Mouse (Mus musculus) spleen, adult 2 months (tissue): ENCODE results near the gene Mlxipl. TPM values are rescaled to one million over a fixed set of nuclear protein-coding genes. Genes with fewer than 3 reads are reported as not detected.
A peak's percentile ranks its signal among the peaks of the same experiment; 100 is the strongest.
"Not testable (repeated sequence)": the region's sequence is repeated elsewhere in the genome, so short reads cannot be mapped to it uniquely, and the experiment has no call there.

Experiments used
- DNase-seq, 2 experiments: peaks; one replicate each; pipeline versions ENCODE4 v3.0.0 to v3.0.0-alpha.2; 2012 to 2021; ENCODE audit warnings: low spot score in 2 of 2, low read depth in 1 of 2
- H3K27ac ChIP-seq: fragments of 200-500 bp; 2 replicates; pipeline ENCODE4 v1.5.1; 2012; ENCODE audit warnings: low read length, inconsistent platforms; ENCODE audit not compliant: insufficient read depth
- H3K27me3 ChIP-seq: fragments of 200-500 bp; 2 replicates; pipeline ENCODE4 v1.6.1; 2012; ENCODE audit warnings: mild to moderate bottlenecking, moderate library complexity, low read length, inconsistent platforms; ENCODE audit not compliant: control insufficient read depth, insufficient read depth
- H3K36me3 ChIP-seq: fragments of 200-500 bp; 2 replicates; pipeline ENCODE4 v1.6.1; 2012; ENCODE audit warnings: mild to moderate bottlenecking, low read length, inconsistent platforms; ENCODE audit not compliant: control insufficient read depth, insufficient read depth
- H3K4me1 ChIP-seq: fragments of 200-500 bp; 2 replicates; pipeline ENCODE4 v1.6.1; 2011; ENCODE audit warnings: inconsistent platforms; ENCODE audit not compliant: control insufficient read depth, insufficient read depth, insufficient read length
- H3K4me3 ChIP-seq: fragments of 200-500 bp; 2 replicates; pipeline ENCODE4 v1.5.1; 2011; ENCODE audit warnings: mild to moderate bottlenecking, inconsistent platforms; ENCODE audit not compliant: insufficient read depth, insufficient read length; ENCODE audit errors: extremely low read depth
- CTCF ChIP-seq: fragments of 200-500 bp; IDR thresholded peaks from 2 replicates; pipeline ENCODE4 v1.5.1; 2011; ENCODE audit warnings: mild to moderate bottlenecking, inconsistent platforms; ENCODE audit not compliant: insufficient read depth, insufficient read length, insufficient replicate concordance; ENCODE audit errors: extremely low read depth
- POLR2A ChIP-seq: fragments of 200-500 bp; IDR thresholded peaks from 2 replicates; pipeline ENCODE4 v1.6.1; 2011; ENCODE audit warnings: low read depth, low read length, inconsistent platforms
- WGBS: fragments of 180-500 bp; shearing (Covaris S2); methylation state at CpG from one replicate; pipeline ENCODE4 v1.1.7; 2018; 5-methylcytosine and 5-hydroxymethylcytosine counted together
- polyA plus RNA-seq: library from polyadenylated mRNA; depleted of rRNA; stranded (reverse); fragments of >200 nt; gene quantifications from 2 replicates; pipeline ENCODE4 v1.2.3, GENCODE M21; 2012

Gene Mlxipl
- polyA plus RNA-seq, 1 experiment, result 1.2 TPM

- no peaks in the 10 kb centered on the region; the same call in 1 of the 2 replicates for H3K4me1 ChIP-seq
- under 1% methylated on average over 51 of the region's 52 CpGs for WGBS
- TF ChIP-seq CTCF (no peak), POLR2A (peak; percentile 60; the same call in 1 of the 2 replicates)
- H3K27ac ChIP-seq, result peak within 1 kb of the TSS; percentile 67
- no peaks in the 10 kb centered on the region for H3K27me3 ChIP-seq
- H3K36me3 ChIP-seq, result peaks cover 12% of the 10 kb centered on the region
- DNase-seq, result peak; percentile 92 to 94
- H3K4me3 ChIP-seq, result peak within 1 kb of the TSS; percentile 81
These were observed 25.9 kb upstream of the Mlxipl start, which contains the start of gene Dnajc30 for GRCm38 (mm10) chr5:135063629-135064381. Gene Dnajc30, plus strand, starts transcription at chr5:135064202.

GRCm38 (mm10) chr5:135064382-135064766 is 25.3 kb upstream of the Mlxipl start:
- H3K4me3 ChIP-seq, result peak overlapping the region; percentile 81
- no peaks in the 10 kb centered on the region; the same call in 1 of the 2 replicates for H3K4me1 ChIP-seq
- H3K27me3 ChIP-seq, result no peaks in the 10 kb centered on the region
- peaks cover 7% of the 10 kb centered on the region for H3K36me3 ChIP-seq
- WGBS, result 1% methylated on average over 40 of the region's 40 CpGs
- DNase-seq, result no peak
- TF ChIP-seq POLR2A, result no peak
- TF ChIP-seq CTCF, result no peak
- peak overlapping the region; percentile 67 for H3K27ac ChIP-seq

- H3K27me3 ChIP-seq, H3K36me3 ChIP-seq, DNase-seq, H3K4me1 ChIP-seq: not testable (repeated sequence)
- Histone ChIP-seq H3K27ac (peak within 1 kb of the TSS; percentile 67), H3K4me3 (peak within 1 kb of the TSS; percentile 81)
- WGBS, result 75% methylated on average over 9 of the region's 9 CpGs
These were observed 24.7 kb upstream of the Mlxipl start, which contains the start of gene Bud23 for GRCm38 (mm10) chr5:135064909-135065446. Gene Bud23, minus strand, starts transcription at chr5:135064959.

- Histone ChIP-seq H3K4me3 (no peak overlapping the region), H3K27me3 (no peaks in the 10 kb centered on the region), H3K27ac (no peak overlapping the region), H3K4me1 (no peaks in the 10 kb centered on the region; the same call in 1 of the 2 replicates), H3K36me3 (no peaks in the 10 kb centered on the region)
- WGBS, result 95% methylated on average over 3 of the region's 3 CpGs
- no peak for TF ChIP-seq CTCF
- TF ChIP-seq POLR2A, result no peak
- DNase-seq, result no peak
These were observed 23.7 kb upstream of the Mlxipl start for GRCm38 (mm10) chr5:135066008-135066407.

- no peak for DNase-seq
- Histone ChIP-seq H3K27me3 (no peaks in the 10 kb centered on the region), H3K4me3 (no peak overlapping the region), H3K4me1 (no peaks in the 10 kb centered on the region; the same call in 1 of the 2 replicates), H3K36me3 (no peaks in the 10 kb centered on the region), H3K27ac (no peak overlapping the region)
- TF ChIP-seq CTCF (no peak), POLR2A (no peak)
- 87% methylated on average over 3 of the region's 3 CpGs for WGBS
These were observed 19.2 kb upstream of the Mlxipl start for GRCm38 (mm10) chr5:135070448-135070847.

- 93% methylated on average over 2 of the region's 2 CpGs for WGBS
- Histone ChIP-seq H3K27ac (no peak overlapping the region), H3K4me1 (no peaks in the 10 kb centered on the region), H3K36me3 (no peaks in the 10 kb centered on the region), H3K27me3 (no peaks in the 10 kb centered on the region), H3K4me3 (no peak overlapping the region)
- TF ChIP-seq POLR2A (no peak), CTCF (no peak)
- DNase-seq, result no peak
These were observed 17.6 kb upstream of the Mlxipl start for GRCm38 (mm10) chr5:135072061-135072460.

- Histone ChIP-seq H3K36me3 (no peaks in the 10 kb centered on the region), H3K27ac (no peak overlapping the region), H3K4me1 (no peaks in the 10 kb centered on the region; the same call in 1 of the 2 replicates), H3K27me3 (peaks cover 2% of the 10 kb centered on the region; the same call in 1 of the 2 replicates), H3K4me3 (no peak overlapping the region)
- TF ChIP-seq POLR2A, result no peak
- TF ChIP-seq CTCF, result no peak
- DNase-seq, result no peak
- 87% methylated on average over 6 of the region's 6 CpGs for WGBS
These were observed 17.0 kb upstream of the Mlxipl start for GRCm38 (mm10) chr5:135072720-135073119.
